Mouse (Mus musculus) MEL (cell line): ENCODE results near the gene Anapc13. TPM values are rescaled to one million over a fixed set of nuclear protein-coding genes. Genes with fewer than 3 reads are reported as not detected.

Source experiments
- DNase-seq: peaks from one replicate; pipeline ENCODE4 v3.0.0; 2011; ENCODE audit warnings: low read depth, low spot score
- H3K27ac ChIP-seq: 2 replicates; pipeline ENCODE4 v1.5.1; 2012; ENCODE audit warnings: low read depth, mild to moderate bottlenecking, control low read depth, low read length, moderate library complexity; ENCODE audit not compliant: control insufficient read depth
- H3K27me3 ChIP-seq, 2 experiments: fragments of 150-350 bp in 1 of 2; sonication (generic) in 1 of 2; 2 replicates each; pipeline ENCODE4 v1.6.1; 2012; ENCODE audit warnings: low read length in 2 of 2, mild to moderate bottlenecking in 2 of 2, improper control_type of control experiment in 1 of 2, moderate library complexity in 1 of 2; ENCODE audit not compliant: insufficient read depth in 2 of 2, control insufficient read depth in 1 of 2
- H3K36me3 ChIP-seq, 2 experiments: 2 replicates each; pipeline ENCODE4 v1.6.1; 2012 to 2014; ENCODE audit warnings: low read length in 2 of 2, improper control_type of control experiment in 1 of 2, inconsistent platforms in 1 of 2, mild to moderate bottlenecking in 1 of 2; ENCODE audit not compliant: insufficient read depth in 2 of 2, control insufficient read depth in 1 of 2
- H3K4me1 ChIP-seq, 2 experiments: fragments of 150-350 bp in 1 of 2; sonication (generic) in 1 of 2; 2 replicates each; pipeline ENCODE4 v1.6.1; 2012; ENCODE audit warnings: low read length in 2 of 2, improper control_type of control experiment in 1 of 2, mild to moderate bottlenecking in 1 of 2; ENCODE audit not compliant: insufficient read depth in 2 of 2, control insufficient read depth in 1 of 2
- H3K4me3 ChIP-seq, 2 experiments: fragments of 150-350 bp in 1 of 2; sonication (generic) in 1 of 2; 2 replicates each; pipeline ENCODE4 v1.5.1; 2012; ENCODE audit warnings: low read depth in 2 of 2, low read length in 2 of 2, mild to moderate bottlenecking in 2 of 2, moderate library complexity in 2 of 2, control low read depth in 1 of 2, improper control_type of control experiment in 1 of 2; ENCODE audit not compliant: control insufficient read depth in 1 of 2, insufficient read depth in 1 of 2
- H3K79me2 ChIP-seq: 2 replicates; pipeline ENCODE4 v1.6.1; 2012; ENCODE audit warnings: mild to moderate bottlenecking, low read length, moderate library complexity; ENCODE audit not compliant: control insufficient read depth, poor library complexity, insufficient read depth
- H3K9ac ChIP-seq: 2 replicates; pipeline ENCODE4 v1.6.1; 2012; ENCODE audit warnings: low read depth, mild to moderate bottlenecking, control low read depth, low read length, moderate library complexity; ENCODE audit not compliant: control insufficient read depth, poor library complexity, severe bottlenecking
- H3K9me3 ChIP-seq: fragments of 150-350 bp; sonication (generic); replicated peaks from 2 replicates; pipeline ENCODE4 v1.6.1; 2012; ENCODE audit warnings: mild to moderate bottlenecking, low read length, improper control_type of control experiment, moderate library complexity; ENCODE audit not compliant: insufficient read depth
- BHLHE40 ChIP-seq: IDR thresholded peaks from 2 replicates; pipeline ENCODE4 v1.6.1; 2012; ENCODE audit warnings: low read depth, mild to moderate bottlenecking, inconsistent platforms, low read length, improper control_type of control experiment, borderline replicate concordance
- CHD2 ChIP-seq: IDR thresholded peaks from 2 replicates; pipeline ENCODE4 v1.6.1; 2011; ENCODE audit warnings: low read length, improper control_type of control experiment
- E2F4 ChIP-seq: IDR thresholded peaks from 2 replicates; pipeline ENCODE4 v1.6.1; 2011; ENCODE audit warnings: low read depth, low read length, improper control_type of control experiment, borderline replicate concordance
- ELF1 ChIP-seq: IDR thresholded peaks from 2 replicates; pipeline ENCODE4 v1.6.1; 2014; ENCODE audit warnings: low read depth, mild to moderate bottlenecking, inconsistent platforms, low read length, improper control_type of control experiment, moderate library complexity
- GABPA ChIP-seq: IDR thresholded peaks from 2 replicates; pipeline ENCODE4 v1.6.1; 2012; ENCODE audit warnings: low read depth, mild to moderate bottlenecking, inconsistent platforms, low read length, improper control_type of control experiment, moderate library complexity
- GATA1 ChIP-seq: IDR thresholded peaks from 2 replicates; pipeline ENCODE4 v1.6.1; 2011; ENCODE audit warnings: low read depth, low read length, improper control_type of control experiment
- HCFC1 ChIP-seq: IDR thresholded peaks from 2 replicates; pipeline ENCODE4 v1.6.1; 2012; ENCODE audit warnings: low read depth, mild to moderate bottlenecking, inconsistent platforms, low read length, improper control_type of control experiment, moderate library complexity
- JUND ChIP-seq: IDR thresholded peaks from 2 replicates; pipeline ENCODE4 v1.6.1; 2011; ENCODE audit warnings: low read depth, mild to moderate bottlenecking, improper control_type of control experiment, low read length
- KAT2A ChIP-seq: conservative IDR thresholded peaks from 2 replicates; pipeline ENCODE4 v1.6.1; 2012; ENCODE audit warnings: low read depth, low read length, improper control_type of control experiment, inconsistent platforms
- MAX ChIP-seq: IDR thresholded peaks from 2 replicates; pipeline ENCODE4 v1.6.1; 2011; ENCODE audit warnings: low read length, improper control_type of control experiment
- MAZ ChIP-seq: IDR thresholded peaks from 2 replicates; pipeline ENCODE4 v1.6.1; 2012; ENCODE audit warnings: low read depth, mild to moderate bottlenecking, inconsistent platforms, low read length, improper control_type of control experiment
- MXI1 ChIP-seq: IDR thresholded peaks from 2 replicates; pipeline ENCODE4 v1.6.1; 2011; ENCODE audit warnings: mild to moderate bottlenecking, low read depth, low read length, improper control_type of control experiment
- MYC ChIP-seq: IDR thresholded peaks from 2 replicates; pipeline ENCODE4 v1.6.1; 2011; ENCODE audit warnings: low read depth, mild to moderate bottlenecking, low read length, improper control_type of control experiment, moderate library complexity
- NELFE ChIP-seq: IDR thresholded peaks from 2 replicates; pipeline ENCODE4 v1.6.1; 2011; ENCODE audit warnings: low read depth, low read length, improper control_type of control experiment
- POLR2AphosphoS5 ChIP-seq: IDR thresholded peaks from 2 replicates; pipeline ENCODE4 v1.6.1; 2012; ENCODE audit warnings: low read depth, borderline replicate concordance, mild to moderate bottlenecking, inconsistent platforms, low read length, moderate library complexity, mixed read lengths
- RAD21 ChIP-seq: IDR thresholded peaks from 2 replicates; pipeline ENCODE4 v1.6.1; 2011; ENCODE audit warnings: mild to moderate bottlenecking, low read depth, low read length, improper control_type of control experiment
- RCOR1 ChIP-seq: IDR thresholded peaks from 2 replicates; pipeline ENCODE4 v1.6.1; 2012; ENCODE audit warnings: low read depth, mild to moderate bottlenecking, inconsistent platforms, low read length, improper control_type of control experiment
- SMC3 ChIP-seq: IDR thresholded peaks from 2 replicates; pipeline ENCODE4 v1.6.1; 2011; ENCODE audit warnings: low read depth, low read length, improper control_type of control experiment
- TAL1 ChIP-seq: IDR thresholded peaks from 2 replicates; pipeline ENCODE4 v1.6.1; 2012; ENCODE audit warnings: mild to moderate bottlenecking, inconsistent platforms, low read length, moderate library complexity, mixed read lengths
- TCF12 ChIP-seq: IDR thresholded peaks from 2 replicates; pipeline ENCODE4 v1.6.1; 2014; ENCODE audit warnings: low read depth, mild to moderate bottlenecking, inconsistent platforms, low read length, improper control_type of control experiment, moderate library complexity
- UBTF ChIP-seq: IDR thresholded peaks from 2 replicates; pipeline ENCODE4 v1.6.1; 2012; ENCODE audit warnings: low read depth, mild to moderate bottlenecking, inconsistent platforms, low read length, improper control_type of control experiment, moderate library complexity, borderline replicate concordance; ENCODE audit not compliant: insufficient read depth
- USF2 ChIP-seq, 2 experiments: IDR thresholded peaks; 2 replicates each; pipeline ENCODE4 v1.6.1; 2011 to 2012; ENCODE audit warnings: improper control_type of control experiment in 2 of 2, low read length in 2 of 2, borderline replicate concordance in 1 of 2, inconsistent platforms in 1 of 2, low read depth in 1 of 2, mild to moderate bottlenecking in 1 of 2; ENCODE audit not compliant: insufficient read depth in 1 of 2
- ZKSCAN1 ChIP-seq: IDR thresholded peaks from 2 replicates; pipeline ENCODE4 v1.6.1; 2012; ENCODE audit warnings: low read depth, mild to moderate bottlenecking, inconsistent platforms, low read length, improper control_type of control experiment, moderate library complexity
- ZMIZ1 ChIP-seq: IDR thresholded peaks from 2 replicates; pipeline ENCODE4 v1.6.1; 2012; ENCODE audit warnings: low read depth, mild to moderate bottlenecking, inconsistent platforms, low read length, improper control_type of control experiment, moderate library complexity
- ZNF384 ChIP-seq: IDR thresholded peaks from 2 replicates; pipeline ENCODE4 v1.6.1; 2012; ENCODE audit warnings: low read depth, mild to moderate bottlenecking, inconsistent platforms, low read length, improper control_type of control experiment
- polyA plus RNA-seq, 2 experiments: library from polyadenylated mRNA; stranded (reverse) in 1 of 2; unstranded in 1 of 2; fragments of >175 nt in 1 of 2; fragments of >200 nt in 1 of 2; gene quantifications; 2 replicates each; pipeline versions ENCODE4 v1.2.1 to v1.2.4; 2012; ENCODE audit warnings: low replicate concordance in 2 of 2, low read depth in 1 of 2; ENCODE audit not compliant: insufficient read length in 2 of 2, insufficient read depth in 1 of 2, missing spikeins in 1 of 2
- total RNA-seq: library from RNA; depleted of rRNA; stranded (reverse); fragments of 300-350 nt; gene quantifications from 2 replicates; pipeline ENCODE4 v1.2.3, GENCODE M21; 2012

The Anapc13 gene
- total and polyA plus RNA-seq, 3 experiments: 89.9 to 113 TPM; not detected in 1

DNA sequence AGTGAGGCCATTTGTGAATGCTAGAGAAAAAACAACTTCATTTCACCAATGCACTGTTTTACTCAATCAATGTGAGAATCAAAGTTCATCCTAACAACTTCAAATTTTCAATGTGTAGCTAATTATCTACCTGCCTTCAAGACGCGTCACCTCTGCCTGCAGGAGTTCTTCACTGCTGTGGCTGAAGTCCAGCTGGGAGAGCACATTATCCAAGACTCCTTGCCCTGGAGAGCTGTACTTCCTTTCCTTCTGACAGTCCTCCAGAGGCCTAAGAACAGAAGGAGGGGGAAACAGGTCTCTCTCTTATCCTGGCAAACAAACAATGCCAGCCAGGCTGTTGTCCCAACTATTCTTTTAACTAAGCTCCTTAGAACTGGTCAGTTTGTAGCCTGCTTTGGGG is 24.9 kb upstream of the Anapc13 start:
- H3K27me3 ChIP-seq: no peaks in the 10 kb centered on the region
- H3K4me1 ChIP-seq: no peaks in the 10 kb centered on the region
- no peak overlapping the region for H3K9ac ChIP-seq
- no peaks in the 10 kb centered on the region for H3K9me3 ChIP-seq
- no peaks in the 10 kb centered on the region for H3K79me2 ChIP-seq
- no peaks in the 10 kb centered on the region; a peak in 2 of 4 replicates for H3K36me3 ChIP-seq
- DNase-seq: no peak
- no peak overlapping the region for H3K27ac ChIP-seq
- H3K4me3 ChIP-seq: no peak overlapping the region
- TF ChIP-seq ZKSCAN1 (no peak), UBTF (no peak), POLR2AphosphoS5 (no peak), CHD2 (no peak), GATA1 (no peak), GABPA (no peak), ELF1 (no peak), BHLHE40 (no peak), E2F4 (no peak), NELFE (no peak), HCFC1 (no peak), MYC (no peak)

- Histone ChIP-seq H3K27ac (no peak overlapping the region), H3K4me1 (no peaks in the 10 kb centered on the region), H3K79me2 (no peaks in the 10 kb centered on the region)
- TF ChIP-seq HCFC1 (no peak), ZMIZ1 (no peak), USF2 (IDR thresholded peaks at IDR 0.05; ENCODE audit: borderline replicate concordance in 1 of 2, insufficient read depth in 1 of 2, low read depth in 1 of 2, low read length in 2 of 2) (no peak)
- TF ChIP-seq, all 39 proteins: peak for 0
- H3K36me3 ChIP-seq: no peaks in the 10 kb centered on the region; a peak in 2 of 4 replicates
- no peak overlapping the region for H3K9ac ChIP-seq
- H3K4me3 ChIP-seq: no peak overlapping the region
- H3K27me3 ChIP-seq: no peaks in the 10 kb centered on the region
- no peak for DNase-seq
- no peaks in the 10 kb centered on the region for H3K9me3 ChIP-seq
Observed at GRCm38 (mm10) chr9:102601666-102602065, 24.4 kb upstream of the Anapc13 start.

- no peak for DNase-seq
- Histone ChIP-seq H3K4me3 (no peak overlapping the region), H3K4me1 (no peaks in the 10 kb centered on the region), H3K9ac (no peak overlapping the region), H3K79me2 (no peaks in the 10 kb centered on the region), H3K27me3 (no peaks in the 10 kb centered on the region), H3K9me3 (no peaks in the 10 kb centered on the region), H3K27ac (no peak overlapping the region), H3K36me3 (no peaks in the 10 kb centered on the region; a peak in 2 of 4 replicates)
- TF ChIP-seq MXI1 (no peak), USF2 (IDR thresholded peaks at IDR 0.05; ENCODE audit: borderline replicate concordance in 1 of 2, insufficient read depth in 1 of 2, low read depth in 1 of 2, low read length in 2 of 2) (no peak), TAL1 (no peak), JUND (no peak), ZNF384 (no peak), GATA1 (no peak), BHLHE40 (no peak), TCF12 (no peak), POLR2AphosphoS5 (no peak), MAZ (no peak), SMC3 (no peak), MAX (no peak), GABPA (no peak), MYC (no peak), KAT2A (no peak), ZKSCAN1 (no peak), RCOR1 (no peak), HCFC1 (no peak), CHD2 (no peak), RAD21 (no peak)
Observed at GRCm38 (mm10) chr9:102605162-102605561, 20.9 kb upstream of the Anapc13 start.
